Mouse (Mus musculus): ENCODE data around the gene Olfr17.

DNA sequence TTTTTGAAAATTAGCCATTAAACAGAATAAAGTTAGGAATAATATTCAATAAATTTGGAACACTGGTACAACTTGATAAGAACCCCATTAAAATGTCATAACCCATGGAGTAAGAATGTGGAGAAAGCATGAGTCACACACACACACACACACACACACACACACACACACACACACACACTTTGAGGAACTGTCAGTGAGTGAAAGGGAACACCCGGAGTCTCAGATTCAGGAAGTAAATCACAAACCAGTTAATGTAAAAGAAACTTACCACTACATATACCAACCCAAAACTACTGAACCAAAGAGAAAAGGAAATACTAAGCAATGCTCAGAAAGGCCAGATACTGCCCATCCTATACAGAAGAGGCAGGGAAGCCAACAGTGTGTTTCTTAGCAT lies 48.6 kb upstream of the Olfr17 start:
- TF ChIP-seq CTCF (IDR thresholded peaks at IDR 0.05; ENCODE audit: low read depth, low read length) (no peak), POLR2A (IDR thresholded peaks at IDR 0.05; ENCODE audit: extremely low read depth, insufficient read depth, low read length) (no peak)
